Mouse (Mus musculus): ENCODE data around the gene Ppp2r5a.

Gene Ppp2r5a

GRCm38 (mm10) chr1:191324733-191325590, 78.1 kb downstream of the Ppp2r5a start:
- peak in 1 of 2 experiments; percentile 12 for DNase-seq

GRCm38 (mm10) chr1:191323381-191323780, 79.7 kb downstream of the Ppp2r5a start:
- no peak for DNase-seq

- peak in 1 of 2 experiments; percentile 24 for DNase-seq
Measured at GRCm38 (mm10) chr1:191318686-191319085, 84.4 kb downstream of the Ppp2r5a start.

GRCm38 (mm10) chr1:191317591-191318196, 85.4 kb downstream of the Ppp2r5a start, which contains the start of gene Nenf:
TSS of gene Nenf (minus strand) at chr1:191318194.
- DNase-seq, result peak; percentile 80 to 85

GRCm38 (mm10) chr1:191316818-191317217, 86.3 kb downstream of the Ppp2r5a start:
- DNase-seq, result no peak

- no peak for DNase-seq
Measured at GRCm38 (mm10) chr1:191313926-191314325, 89.1 kb downstream of the Ppp2r5a start.

- DNase-seq, result no peak
Measured at GRCm38 (mm10) chr1:191313158-191313557, 89.9 kb downstream of the Ppp2r5a start.

GRCm38 (mm10) chr1:191312513-191312941, 90.5 kb downstream of the Ppp2r5a start:
- DNase-seq, result peak; percentile 90 to 93

GRCm38 (mm10) chr1:191311296-191311898, 91.7 kb downstream of the Ppp2r5a start:
- no peak for DNase-seq

GRCm38 (mm10) chr1:191307766-191308455, 95.2 kb downstream of the Ppp2r5a start:
- DNase-seq, result no peak

- DNase-seq, result no peak
Measured at GRCm38 (mm10) chr1:191306316-191306715, 96.8 kb downstream of the Ppp2r5a start.

- peak in 1 of 2 experiments; percentile 51 for DNase-seq
Measured at GRCm38 (mm10) chr1:191305610-191306009, 97.5 kb downstream of the Ppp2r5a start.

GRCm38 (mm10) chr1:191304216-191304615, 98.9 kb downstream of the Ppp2r5a start:
- no peak for DNase-seq

GRCm38 (mm10) chr1:191303736-191304135, 99.3 kb downstream of the Ppp2r5a start:
- no peak for DNase-seq
